Mouse (Mus musculus) CD4-positive, CD25-positive, alpha-beta regulatory T cell (primary cell): ENCODE data around the gene Cd59b. TPM values are rescaled to one million over a fixed set of nuclear protein-coding genes. Genes with fewer than 3 reads are reported as not detected.

Experiments used
- polyA plus RNA-seq: library from polyadenylated mRNA; unstranded; fragments of 100-300 nt; shearing (Covaris generic); gene quantifications from one replicate; pipeline ENCODE4 v1.2.1, GENCODE M21; 2017

Gene Cd59b
- not detected for polyA plus RNA-seq

DNA sequence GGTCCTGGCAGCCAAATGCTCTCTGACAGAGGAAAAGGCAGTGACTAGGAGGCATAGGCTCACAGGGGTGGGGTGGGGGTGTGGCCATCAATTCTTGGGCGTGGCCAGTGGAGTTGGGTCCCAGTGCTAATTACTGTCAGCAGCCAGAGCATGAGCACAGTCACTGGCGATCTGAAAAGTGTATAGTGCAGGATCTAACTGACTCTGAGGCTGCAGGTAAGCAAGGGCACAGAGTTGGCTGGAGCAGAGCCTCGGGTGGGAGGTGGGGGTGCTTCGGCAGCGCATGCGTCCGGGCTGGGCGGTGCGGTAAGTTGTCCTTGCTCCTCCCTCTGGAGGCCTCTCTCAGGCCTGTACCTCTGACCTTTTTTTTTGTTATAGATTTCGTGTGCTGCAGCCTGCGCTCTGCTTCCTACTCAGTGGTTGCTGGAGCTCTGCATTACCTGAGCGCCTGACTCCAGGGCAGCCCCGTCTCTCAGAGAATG lies at the start of gene Cd59b:
Cd59b (plus strand) TSS at position 146 of the 482 bp plus-strand sequence.

DNA sequence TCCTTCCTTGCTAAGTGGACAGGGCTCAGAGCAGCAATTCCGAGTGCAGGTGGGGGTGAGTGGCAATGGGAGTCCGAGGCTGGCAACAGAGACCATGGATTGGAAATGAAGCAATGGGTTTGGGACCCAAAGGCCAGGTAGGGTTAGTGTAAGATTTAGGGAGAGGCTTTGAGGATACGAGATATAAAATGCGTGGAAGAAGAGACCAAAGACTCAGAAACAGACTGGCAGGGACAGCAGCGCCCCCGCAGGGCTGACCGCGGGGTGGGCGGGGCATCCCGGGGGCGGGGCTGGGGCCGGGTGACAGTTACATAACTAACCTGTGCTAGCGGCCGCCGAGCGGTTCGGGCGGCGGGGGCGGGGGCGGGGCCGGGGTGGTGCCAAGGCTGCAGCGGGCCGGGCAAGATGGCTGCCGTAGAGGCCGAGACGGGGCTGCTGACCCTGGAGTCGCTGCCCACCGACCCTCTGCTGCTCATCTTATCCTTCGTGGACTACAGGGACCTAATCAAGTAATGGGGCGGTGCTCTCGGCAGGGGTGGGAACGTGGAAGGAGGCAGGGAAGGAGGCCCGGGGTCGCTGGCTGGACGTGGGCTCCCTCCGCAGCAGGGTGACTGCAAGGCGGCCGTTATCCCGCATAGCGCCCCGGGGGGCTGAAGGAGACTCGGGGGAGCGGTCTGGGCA lies 42.1 kb upstream of the Cd59b start, which contains the start of gene Fbxo3:
Fbxo3 (plus strand) TSS at position 264 of the 681 bp plus-strand sequence.

DNA sequence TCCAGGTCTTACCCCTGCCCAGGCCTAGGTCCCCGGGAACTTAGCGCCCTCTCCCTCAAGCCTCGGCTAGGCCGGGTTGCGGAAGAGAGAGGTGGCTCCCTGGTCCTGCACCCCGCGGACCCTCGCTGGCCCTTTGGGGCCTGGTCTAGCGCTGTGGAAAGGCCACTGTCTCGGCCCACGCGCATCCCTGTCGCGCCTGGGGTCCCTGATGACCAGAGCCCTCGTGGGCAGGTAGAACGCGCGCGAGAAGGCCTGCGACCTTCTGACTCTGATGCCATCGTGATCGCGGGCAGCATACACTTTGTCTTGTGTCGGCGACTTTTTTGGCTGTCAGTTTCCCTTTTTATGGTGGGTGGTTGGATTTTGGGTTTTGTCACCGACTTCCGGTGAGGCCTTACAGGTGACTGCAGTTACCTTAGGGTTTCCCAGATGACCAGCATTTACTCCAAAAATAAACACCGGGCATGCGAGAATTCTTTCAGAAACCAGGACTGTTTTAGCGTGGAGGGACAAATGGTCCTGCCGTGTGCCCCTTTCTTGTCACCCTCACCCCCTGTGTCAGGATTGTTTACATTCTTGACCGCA lies 41.4 kb upstream of the Cd59b start, which contains the start of gene 4931422A03Rik:
4931422A03Rik (minus strand) TSS at position 223 of the 585 bp plus-strand sequence.

DNA sequence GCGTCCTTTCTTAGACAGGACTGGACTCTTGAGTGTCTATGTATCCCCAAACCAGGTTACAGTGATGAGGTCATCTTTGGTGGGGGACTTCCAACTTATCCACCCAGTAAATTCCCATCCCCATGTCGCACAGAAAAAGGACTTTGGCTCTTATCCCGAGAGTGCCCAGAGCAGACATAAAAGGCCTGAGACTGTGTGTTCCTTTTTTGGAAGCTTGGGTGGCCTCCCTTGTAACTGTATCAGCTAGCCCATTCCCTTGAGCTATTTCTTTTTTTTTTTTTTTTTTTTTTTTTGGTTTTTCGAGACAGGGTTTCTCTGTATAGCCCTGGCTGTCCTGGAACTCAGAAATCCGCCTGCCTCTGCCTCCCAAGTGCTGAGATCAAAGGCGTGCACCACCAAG lies 4.1 kb upstream of the Cd59b start, which contains the start of gene Gm10912:
Gm10912 (plus strand) TSS at position 301 of the 400 bp plus-strand sequence.

DNA sequence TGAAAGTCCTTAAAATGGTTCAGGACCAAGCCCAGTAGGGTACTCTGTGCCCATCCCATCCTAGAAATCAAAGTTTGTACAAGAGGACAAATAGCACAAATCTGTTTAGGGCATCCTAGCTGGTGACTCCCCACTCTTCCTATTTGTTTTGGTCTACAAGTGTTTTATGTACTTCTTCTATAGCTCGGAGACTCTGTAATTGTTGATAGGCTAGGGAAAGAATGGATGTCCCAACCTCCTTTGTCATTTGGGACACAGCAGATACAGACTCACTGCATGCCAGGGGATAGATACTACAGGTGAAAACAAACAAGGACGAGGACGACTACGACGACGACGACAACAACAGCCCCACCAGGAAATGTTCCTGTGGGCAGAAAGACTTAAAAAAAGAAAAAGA lies 1.2 kb upstream of the Cd59b start, which contains the start of gene Gm10799:
Gm10799 (minus strand) TSS at position 101 of the 400 bp plus-strand sequence.

DNA sequence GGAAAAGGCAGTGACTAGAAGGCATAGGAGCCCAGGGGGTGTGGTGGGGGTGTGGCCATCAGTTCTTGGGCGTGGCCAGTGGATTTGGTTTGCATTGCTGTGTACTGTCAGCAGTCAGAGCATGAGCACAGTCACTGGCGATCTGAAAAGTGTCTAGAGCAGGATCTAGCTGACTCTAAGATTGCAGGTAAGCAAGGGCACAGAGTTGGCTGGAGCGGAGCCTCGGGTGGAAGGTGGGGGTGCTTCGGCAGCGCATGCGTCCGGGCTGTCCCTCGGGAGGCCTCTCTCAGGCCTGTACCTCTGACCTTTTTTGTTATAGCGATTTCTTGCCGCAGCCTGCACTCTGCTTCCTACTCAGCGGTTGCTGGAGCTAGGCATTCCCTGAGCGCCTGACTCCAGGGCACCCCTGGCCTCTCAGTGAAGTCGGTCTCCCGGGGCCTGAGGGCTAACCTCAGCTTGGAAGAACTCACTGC lies 26.1 kb downstream of the Cd59b start, which contains the start of gene Cd59a:
Cd59a (plus strand) TSS at position 61 of the 473 bp plus-strand sequence.

DNA sequence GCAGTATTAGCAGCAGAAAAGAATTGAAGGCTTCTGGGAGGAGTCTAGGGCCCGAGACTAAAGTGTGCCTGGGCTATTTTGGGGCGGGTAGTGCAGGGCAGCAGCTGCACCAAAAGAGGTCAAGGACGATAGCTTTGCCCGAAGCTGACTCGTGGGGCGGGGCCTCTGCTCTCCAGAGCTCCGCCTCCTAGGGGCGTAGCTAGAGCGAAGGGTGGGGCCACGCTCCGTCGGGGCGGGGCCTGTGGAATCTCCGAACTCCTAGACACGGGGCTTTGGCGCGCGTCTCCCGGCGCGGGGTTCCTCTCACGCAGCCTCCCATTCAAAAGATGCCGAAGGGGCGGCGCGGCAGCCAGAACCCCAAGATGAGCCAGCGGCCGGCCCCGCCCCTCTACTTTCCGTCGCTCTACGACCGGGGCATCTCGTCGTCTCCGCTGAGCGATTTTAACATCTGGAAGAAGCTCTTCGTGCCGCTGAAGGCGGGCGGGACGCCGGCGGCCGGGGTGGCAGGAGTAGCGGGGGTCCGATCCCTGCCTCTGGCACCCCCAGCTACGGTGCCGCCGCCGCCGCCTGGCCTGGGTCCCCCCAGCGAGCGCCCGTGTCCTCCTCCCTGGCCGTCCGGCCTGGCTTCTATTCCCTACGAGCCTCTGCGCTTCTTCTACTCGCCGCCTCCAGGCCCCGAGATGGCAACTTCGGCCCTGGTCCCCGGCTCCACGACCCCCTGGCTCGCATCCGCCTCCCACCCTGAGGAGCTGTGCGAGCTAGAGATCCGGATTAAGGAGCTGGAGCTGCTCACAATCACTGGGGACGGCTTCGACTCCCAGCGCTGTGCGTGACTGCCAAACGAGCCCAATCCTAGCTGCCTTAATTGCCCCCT lies 53.1 kb downstream of the Cd59b start, which contains the start of gene A930018P22Rik:
A930018P22Rik (plus strand) TSS at position 265 of the 874 bp plus-strand sequence.

Other genes with a start within 250 kb of the Cd59b start
- gene Lmo2, start 111.9 kb upstream of the Cd59b start, polyA plus RNA-seq: 1.9 TPM
- 46.9 TPM for gene Fbxo3, start 42.1 kb upstream of the Cd59b start, polyA plus RNA-seq
- gene 4931422A03Rik, start 41.5 kb upstream of the Cd59b start, polyA plus RNA-seq: 3.6 TPM
- gene Gm10912, start 4.0 kb upstream of the Cd59b start, polyA plus RNA-seq: 0.38 TPM
- gene Gm10799, start 1.3 kb upstream of the Cd59b start, polyA plus RNA-seq: not detected
- gene Cd59a, start 26.0 kb downstream of the Cd59b start, polyA plus RNA-seq: 0.25 TPM
- gene A930018P22Rik, start 52.9 kb downstream of the Cd59b start, polyA plus RNA-seq: not detected